Mouse (Mus musculus) heart, adult 18-20 months (tissue): ENCODE results near the gene Itih5. TPM values are rescaled to one million over a fixed set of nuclear protein-coding genes. Genes with fewer than 3 reads are reported as not detected.

Source experiments
- DNase-seq, 2 experiments: peaks; one replicate each; pipeline ENCODE4 v3.0.0; 2021 to 2022; ENCODE audit warnings: mixed read lengths in 1 of 2
- total RNA-seq, 2 experiments: library from RNA; stranded (reverse); gene quantifications; 2 replicates each; pipeline ENCODE4 v1.2.3; 2021

The Itih5 gene
- total RNA-seq, 2 experiments from 2014 or later: 4.2 to 6.0 TPM

DNA sequence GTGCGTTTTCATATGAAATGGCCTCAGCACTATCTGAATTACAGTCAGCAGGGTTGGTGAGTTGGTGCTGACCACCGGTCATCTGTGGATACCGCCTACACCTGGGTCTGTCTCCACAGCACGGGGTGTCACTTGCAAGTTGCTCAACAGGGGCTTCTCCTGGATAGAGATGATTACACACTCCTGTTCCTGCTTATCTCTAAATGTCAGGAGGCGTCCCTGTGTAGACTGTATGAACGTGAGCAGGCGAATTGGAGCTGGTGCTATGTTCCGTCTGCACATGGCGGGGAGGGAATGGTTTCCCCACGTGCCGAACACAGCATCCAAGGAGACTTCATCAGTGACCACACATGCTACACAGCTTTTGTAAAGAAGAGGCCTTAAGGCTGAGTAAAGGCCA is 13.9 kb downstream of the Itih5 start:
- DNase-seq: no peak

- peak in 1 of 2 experiments; percentile 45 for DNase-seq
Observed at GRCm38 (mm10) chr2:10168016-10168415, 14.6 kb downstream of the Itih5 start.

GRCm38 (mm10) chr2:10169991-10170390 is 16.6 kb downstream of the Itih5 start:
- DNase-seq: peak in 1 of 2 experiments; percentile 18

- peak in 1 of 2 experiments; percentile 48 for DNase-seq
Observed at GRCm38 (mm10) chr2:10193553-10193952, 40.2 kb downstream of the Itih5 start.

DNA sequence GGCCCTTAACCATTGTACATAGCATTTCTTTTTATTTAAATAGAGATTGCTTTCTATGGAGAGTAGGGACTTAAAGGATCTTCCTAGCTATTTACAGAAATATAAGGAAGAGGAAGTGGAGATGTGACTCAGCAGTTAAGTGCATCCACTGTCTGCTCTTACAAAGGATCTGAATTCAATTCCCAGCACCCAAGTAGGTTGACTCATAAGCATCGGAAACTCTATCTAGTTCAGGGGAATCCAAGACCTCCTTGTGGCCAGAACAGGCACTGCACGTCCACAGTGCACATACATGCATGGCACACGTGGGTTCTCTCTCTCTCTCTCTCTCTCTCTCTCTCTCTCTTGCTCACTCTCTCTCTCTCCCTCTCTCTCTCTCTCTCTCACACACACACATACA is 41.8 kb downstream of the Itih5 start:
- no peak for DNase-seq

DNA sequence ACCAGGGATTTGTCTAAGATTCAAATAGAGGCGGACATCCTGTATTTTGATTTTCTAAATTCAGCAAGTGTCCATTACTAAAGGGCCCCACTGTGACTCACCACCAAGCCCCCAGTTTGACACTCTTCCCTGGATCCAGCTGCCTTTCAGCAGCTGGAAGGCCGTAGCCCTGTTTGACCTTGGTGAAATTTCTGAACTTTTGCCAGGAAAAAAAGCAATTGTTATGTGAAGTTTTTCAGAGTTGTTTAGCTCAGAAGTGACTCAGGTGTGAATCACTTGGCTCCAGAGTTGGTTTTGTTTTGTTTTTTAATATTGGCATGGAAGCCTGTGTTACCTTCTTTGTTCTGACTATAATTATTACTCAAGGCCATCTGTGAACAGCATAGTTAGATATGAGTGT is 46.0 kb downstream of the Itih5 start:
- DNase-seq: no peak

GRCm38 (mm10) chr2:10200736-10201285 is 47.4 kb downstream of the Itih5 start:
- DNase-seq: no peak

DNA sequence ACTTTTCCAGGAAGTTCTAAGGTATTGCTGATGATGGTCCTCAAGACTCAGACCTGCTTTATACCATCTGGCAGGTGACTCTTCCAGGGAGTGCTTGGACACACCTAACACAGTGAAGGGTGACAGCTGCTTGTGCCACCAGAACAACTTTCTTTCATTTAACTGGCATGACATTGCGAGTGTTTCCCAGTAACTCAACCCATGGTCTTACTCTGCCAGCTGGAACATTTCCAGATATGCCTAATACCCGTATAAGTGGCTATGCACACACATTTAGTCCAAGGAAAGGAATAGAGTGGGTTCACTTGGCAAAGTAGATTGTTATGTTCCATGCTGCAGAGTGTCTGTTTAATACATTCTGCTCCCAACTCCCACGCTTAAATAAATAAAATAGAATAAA is 50.9 kb downstream of the Itih5 start:
- no peak for DNase-seq

GRCm38 (mm10) chr2:10213468-10213867 is 60.1 kb downstream of the Itih5 start:
- no peak for DNase-seq

DNA sequence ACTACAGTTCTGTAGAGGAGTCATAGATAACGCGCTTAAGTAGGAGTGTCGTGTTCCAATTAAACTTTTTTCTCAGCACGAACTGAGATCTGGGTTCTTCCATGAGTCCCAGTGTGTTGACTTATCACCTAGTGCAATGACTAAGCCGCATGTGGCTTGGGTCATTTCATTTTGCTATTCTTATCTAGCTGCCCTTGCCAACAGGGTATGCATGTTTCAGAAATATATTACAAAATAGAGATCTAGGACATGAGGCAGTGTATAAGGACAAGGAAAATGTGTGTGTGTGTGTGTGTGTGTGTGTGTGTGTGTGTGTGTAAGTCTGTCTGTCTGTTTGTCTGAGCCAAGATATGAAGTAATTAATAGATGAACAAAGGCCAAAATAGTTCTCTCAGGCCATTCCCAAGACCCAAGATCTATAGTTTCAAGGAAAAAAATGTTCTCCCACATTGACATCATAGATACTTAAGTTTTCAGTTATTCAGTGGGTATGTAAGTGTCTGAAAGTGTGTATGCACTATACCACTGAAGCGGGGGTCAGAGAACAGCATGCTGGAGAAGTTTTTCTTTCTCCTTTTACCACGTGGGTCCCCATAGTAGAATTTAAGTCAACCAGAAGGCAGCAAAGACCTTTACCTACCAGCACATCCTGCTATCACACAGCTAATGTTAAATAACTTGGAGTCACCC is 62.6 kb downstream of the Itih5 start:
- DNase-seq: peak; percentile 20 to 22

GRCm38 (mm10) chr2:10216566-10217247 is 63.3 kb downstream of the Itih5 start:
- DNase-seq: peak; percentile 45 to 64

GRCm38 (mm10) chr2:10221862-10222261 is 68.5 kb downstream of the Itih5 start:
- DNase-seq: no peak

GRCm38 (mm10) chr2:10226907-10227306 is 73.5 kb downstream of the Itih5 start:
- DNase-seq: no peak

DNA sequence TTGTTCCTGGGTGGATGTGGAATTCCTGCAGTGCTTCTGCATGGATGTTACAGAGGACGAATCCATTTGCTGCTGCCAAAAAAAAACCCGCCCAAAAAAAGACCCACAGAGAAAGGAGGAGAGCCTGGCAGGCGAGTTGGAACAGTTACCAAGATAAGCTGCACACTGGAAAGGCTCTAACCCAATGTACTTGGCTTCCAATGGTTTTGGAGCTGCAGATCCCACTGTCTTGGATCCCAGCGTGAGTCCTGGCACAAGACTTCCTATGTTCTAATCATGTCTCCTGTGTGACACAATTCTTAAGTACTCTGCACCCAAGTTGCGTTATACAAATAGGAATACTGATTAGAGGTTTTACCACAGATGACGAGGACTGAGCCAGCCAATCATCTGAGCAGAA is 78.6 kb downstream of the Itih5 start:
- DNase-seq: peak; percentile 50 to 70

- no peak for DNase-seq
Observed at GRCm38 (mm10) chr2:10236554-10236953, 83.2 kb downstream of the Itih5 start.

- DNase-seq: no peak
Observed at GRCm38 (mm10) chr2:10242970-10243369, 89.6 kb downstream of the Itih5 start.

- peak; percentile 57 to 80 for DNase-seq
Observed at GRCm38 (mm10) chr2:10250441-10250840, 97.1 kb downstream of the Itih5 start.

DNA sequence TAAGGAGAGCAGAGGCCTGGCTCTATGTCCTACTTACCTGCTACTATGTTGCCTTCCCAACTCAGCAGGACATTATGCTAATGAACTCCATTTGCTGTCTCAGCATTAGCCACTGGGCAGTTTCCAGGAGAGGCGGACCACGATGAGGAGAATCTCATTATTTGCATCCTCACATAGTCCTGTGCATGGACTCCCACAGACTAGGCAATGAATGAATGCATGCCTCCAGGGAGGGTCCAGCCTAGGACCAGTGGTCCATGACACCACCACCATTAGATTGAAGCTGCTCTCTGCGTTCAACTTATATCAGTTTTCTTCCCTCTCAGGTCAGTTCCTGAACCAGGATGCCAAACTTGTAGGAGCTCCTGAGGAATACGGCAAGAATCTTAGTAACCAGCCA is 97.6 kb downstream of the Itih5 start:
- no peak for DNase-seq

DNA sequence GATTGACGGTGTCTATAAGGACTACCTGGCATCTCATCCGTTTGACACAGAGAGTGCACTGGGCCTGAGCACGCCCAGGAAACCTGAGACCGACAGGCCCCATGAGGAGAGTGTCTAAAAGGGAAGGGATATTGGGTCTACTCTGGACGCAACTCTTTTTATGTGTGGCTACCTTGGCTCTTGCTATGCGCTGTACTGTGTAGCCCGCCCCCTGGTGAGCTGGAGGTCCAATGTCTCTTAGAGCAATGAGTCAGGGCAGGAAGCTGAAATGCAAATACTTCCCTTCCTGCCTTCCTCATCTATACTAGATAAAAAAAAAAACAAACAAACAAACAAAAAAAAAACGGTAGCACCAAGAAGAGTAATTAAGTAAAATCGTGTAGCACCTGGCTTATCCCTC is 98.1 kb downstream of the Itih5 start:
- DNase-seq: no peak

DNA sequence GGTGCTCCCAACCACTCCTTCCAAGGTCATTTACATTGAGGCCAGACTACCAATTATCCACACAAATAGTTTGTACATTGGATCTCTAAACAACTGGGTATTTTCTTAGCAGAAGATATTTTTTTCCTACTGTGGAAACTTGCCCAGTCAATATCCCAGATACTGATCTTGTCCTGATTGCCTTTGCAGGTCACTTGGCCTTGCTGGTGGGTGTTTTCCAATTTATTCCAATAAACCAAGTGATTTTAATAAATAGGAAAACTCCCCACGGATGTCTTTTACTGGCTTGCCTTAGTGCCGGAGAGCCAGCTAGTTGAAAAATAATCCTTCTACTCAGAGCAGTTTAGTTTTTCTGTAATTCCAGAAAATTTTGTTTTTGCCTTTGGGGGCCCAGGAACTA is 98.6 kb downstream of the Itih5 start:
- no peak for DNase-seq

- DNase-seq: no peak
Observed at GRCm38 (mm10) chr2:10253351-10253750, 100.0 kb downstream of the Itih5 start.

GRCm38 (mm10) chr2:10256949-10257348 is 103.6 kb downstream of the Itih5 start:
- no peak for DNase-seq

- DNase-seq: no peak
Observed at GRCm38 (mm10) chr2:10258312-10258711, 104.9 kb downstream of the Itih5 start.

GRCm38 (mm10) chr2:10260109-10260508 is 106.7 kb downstream of the Itih5 start:
- DNase-seq: no peak
